Mouse (Mus musculus) thymus, adult 18-20 months (tissue): ENCODE measurements at regions not wholly inside any gene's neighbourhood (a gene's known extent, or its start where the extent isn't known, plus 50 kb on each side); places are given as distances from the start of the nearest gene placed in this dataset.

ENCODE experiments used
- DNase-seq, 2 experiments: peaks; one replicate each; pipeline ENCODE4 v3.0.0; 2022; ENCODE audit warnings: mixed read lengths in 2 of 2

- DNase-seq: no peak
These were observed 95.6 kb upstream of the Chd2 start for GRCm38 (mm10) chr7:73637101-73637809.

- no peak for DNase-seq
These were observed 93.8 kb upstream of the Chd2 start for GRCm38 (mm10) chr7:73635422-73635821.

GRCm38 (mm10) chr7:73630790-73631189 lies 89.2 kb upstream of the Chd2 start:
- DNase-seq: no peak

- DNase-seq: no peak
These were observed 87.6 kb upstream of the Chd2 start for GRCm38 (mm10) chr7:73629182-73629581.

- DNase-seq: peak; percentile 36 to 72
These were observed 86.4 kb upstream of the Chd2 start for GRCm38 (mm10) chr7:73628071-73628470.

- no peak for DNase-seq
These were observed 84.7 kb upstream of the Chd2 start for GRCm38 (mm10) chr7:73626291-73626690.

GRCm38 (mm10) chr7:73625651-73626050 lies 84.0 kb upstream of the Chd2 start:
- DNase-seq: no peak

- no peak for DNase-seq
These were observed 83.4 kb upstream of the Chd2 start for GRCm38 (mm10) chr7:73624992-73625391.

GRCm38 (mm10) chr7:73624093-73624600 lies 82.5 kb upstream of the Chd2 start:
- no peak for DNase-seq

GRCm38 (mm10) chr7:73622468-73622867 lies 80.8 kb upstream of the Chd2 start:
- DNase-seq: no peak

GRCm38 (mm10) chr7:73620341-73620740 lies 78.7 kb upstream of the Chd2 start:
- no peak for DNase-seq

GRCm38 (mm10) chr7:73618758-73619416 lies 77.3 kb upstream of the Chd2 start:
- no peak for DNase-seq

- peak; percentile 95 for DNase-seq
These were observed 76.5 kb upstream of the Chd2 start for GRCm38 (mm10) chr7:73617910-73618757.

- no peak for DNase-seq
These were observed 75.6 kb upstream of the Chd2 start for GRCm38 (mm10) chr7:73616971-73617906.

- DNase-seq: no peak
These were observed 74.4 kb upstream of the Chd2 start for GRCm38 (mm10) chr7:73616015-73616414.

- DNase-seq: no peak
These were observed 73.4 kb upstream of the Chd2 start for GRCm38 (mm10) chr7:73614840-73615555.

GRCm38 (mm10) chr7:73614341-73614740 lies 72.7 kb upstream of the Chd2 start:
- no peak for DNase-seq

- no peak for DNase-seq
These were observed 71.1 kb upstream of the Chd2 start for GRCm38 (mm10) chr7:73612752-73613092.

GRCm38 (mm10) chr7:73611866-73612751 lies 70.5 kb upstream of the Chd2 start:
- no peak for DNase-seq

- no peak for DNase-seq
These were observed 67.2 kb upstream of the Chd2 start for GRCm38 (mm10) chr7:73608804-73609275.
